Mouse (Mus musculus): ENCODE measurements around the gene Tff1.

GRCm38 (mm10) chr17:31128708-31129318 lies 36.3 kb downstream of the Tff1 start:
- no peak for TF ChIP-seq CTCF (conservative IDR thresholded peaks at IDR 0.05; ENCODE audit: low read length)
- no peak for TF ChIP-seq NANOG (IDR thresholded peaks at IDR 0.05; ENCODE audit: borderline replicate concordance, low read length)
- TF ChIP-seq POU5F1 (IDR thresholded peaks at IDR 0.05; ENCODE audit: borderline replicate concordance, low read length): no peak
